14 mouse cellular contexts compared by ENCODE assay signal in genomic region chr5:88693057-88693456, GRCm38 (mm10).
"Had no signal": no experiment of that assay in that cellular context is flagged by ENCODE, and none has a peak within 500 bp of the region (broad histone marks: within the 10 kb centered on the region; RNA-seq: fewer than 3 reads in every experiment).

No protein-coding gene starts in this region.

- H3K9me3 ChIP-seq: limb, embryonic 13.5 days; liver, embryonic 13.5 days; midbrain, embryonic 13.5 days; neural tube, embryonic 13.5 days had no signal

- H3K4me3 ChIP-seq: limb, embryonic 13.5 days; liver, embryonic 13.5 days; midbrain, embryonic 13.5 days; neural tube, embryonic 13.5 days had no signal

- H3K4me1 ChIP-seq: limb, embryonic 13.5 days; midbrain, embryonic 13.5 days; neural tube, embryonic 13.5 days had no signal

- ATAC-seq: inflammation-experienced regulatory T-cells, adult 6 months; intestine, postnatal 0 days; midbrain, embryonic 13.5 days had no signal

- H3K27me3 ChIP-seq: limb, embryonic 13.5 days; liver, embryonic 13.5 days; midbrain, embryonic 13.5 days; neural tube, embryonic 13.5 days had no signal

- H3K9ac ChIP-seq: limb, embryonic 13.5 days; liver, embryonic 13.5 days; midbrain, embryonic 13.5 days; neural tube, embryonic 13.5 days had no signal

- H3K36me3 ChIP-seq: limb, embryonic 13.5 days; liver, embryonic 13.5 days; midbrain, embryonic 13.5 days; neural tube, embryonic 13.5 days had no signal

- H3K27ac ChIP-seq: kidney, postnatal 0 days; limb, embryonic 13.5 days; liver, embryonic 13.5 days; midbrain, embryonic 13.5 days; neural tube, embryonic 13.5 days had no signal

- H3K4me2 ChIP-seq: limb, embryonic 13.5 days; liver, embryonic 13.5 days; midbrain, embryonic 13.5 days; neural tube, embryonic 13.5 days had no signal

- DNase-seq: kidney, adult 8-10 months; kidney, postnatal 36 days; left cerebral cortex, postnatal 4 days; liver, embryonic 13.5 days; lung, adult 2 months; right cerebral cortex, postnatal 25 days; thymus, adult 18-20 months; thymus, postnatal 14 days had no signal
